Mouse (Mus musculus) erythroblast, embryonic 14.5 days (primary cell): ENCODE measurements around the gene Snap91. TPM values are rescaled to one million over a fixed set of nuclear protein-coding genes. Genes with fewer than 3 reads are reported as not detected.

Source experiments
- H3K27me3 ChIP-seq: 2 replicates; pipeline ENCODE4 v1.6.1; 2012; ENCODE audit warnings: inconsistent platforms; ENCODE audit not compliant: control insufficient read depth
- H3K36me3 ChIP-seq: 2 replicates; pipeline ENCODE4 v1.6.1; 2012; ENCODE audit warnings: mild to moderate bottlenecking, inconsistent platforms; ENCODE audit not compliant: control insufficient read depth
- H3K4me1 ChIP-seq: 2 replicates; pipeline ENCODE4 v1.6.1; 2012; ENCODE audit warnings: inconsistent platforms; ENCODE audit not compliant: control insufficient read depth
- H3K4me3 ChIP-seq: replicated peaks from 2 replicates; pipeline ENCODE3; 2012; ENCODE audit warnings: moderate library complexity, mild to moderate bottlenecking, inconsistent platforms
- H3K9me3 ChIP-seq: 2 replicates; pipeline ENCODE4 v1.6.1; 2012; ENCODE audit warnings: low read length, inconsistent platforms, mixed read lengths; ENCODE audit not compliant: control insufficient read depth
- GATA1 ChIP-seq: IDR thresholded peaks from 2 replicates; pipeline ENCODE4 v1.6.1; 2012; ENCODE audit warnings: low read length, inconsistent platforms, mixed read lengths
- TAL1 ChIP-seq: IDR thresholded peaks from 3 replicates; pipeline ENCODE4 v1.6.1; 2012; ENCODE audit warnings: low read length, inconsistent platforms, mixed read lengths
- polyA plus RNA-seq: library from polyadenylated mRNA; stranded (reverse); fragments of >175 nt; gene quantifications from 2 replicates; pipeline ENCODE4 v1.2.3, GENCODE M21; 2012

Snap91 gene
- polyA plus RNA-seq, 1 experiment = 0.01 TPM

DNA sequence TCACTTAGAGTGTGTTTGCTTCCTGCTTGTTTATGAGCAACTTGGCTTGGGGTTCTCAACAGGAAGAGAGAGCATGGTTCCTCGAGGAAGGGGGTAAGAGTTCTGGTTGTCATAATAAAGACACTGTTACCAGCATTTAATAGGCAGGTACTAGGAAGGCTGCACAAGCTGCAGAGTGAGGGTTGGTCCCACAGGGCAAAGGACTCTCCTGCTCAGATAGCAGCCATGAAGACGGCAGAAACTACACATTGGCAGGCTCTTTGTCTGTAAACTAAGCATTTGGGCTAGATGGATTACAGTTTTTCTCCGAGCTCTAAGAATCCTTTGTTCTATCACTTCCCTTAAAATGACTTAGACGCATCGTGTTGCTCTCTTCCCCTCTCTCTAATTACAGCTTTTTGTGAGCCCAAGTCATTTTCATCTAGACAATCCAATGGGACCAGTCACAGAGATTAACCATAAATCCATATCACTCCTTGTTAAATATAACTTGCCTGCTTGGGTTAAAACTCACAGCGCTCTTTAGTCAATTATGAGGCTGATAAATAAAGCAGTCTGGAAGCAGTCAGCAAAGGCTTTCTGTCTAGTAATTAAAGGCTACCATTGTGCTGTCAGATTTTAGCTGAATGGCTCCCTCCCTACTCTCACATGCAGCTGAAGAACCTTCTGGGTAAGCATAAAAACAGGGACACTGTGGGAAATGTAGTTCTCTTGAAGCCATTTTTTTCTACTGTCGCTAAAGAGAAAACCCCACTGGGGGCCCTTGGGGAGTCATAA is 154.7 kb downstream of the Snap91 start:
- Histone ChIP-seq H3K4me3 (no peak overlapping the region), H3K36me3 (no peaks in the 10 kb centered on the region), H3K27me3 (no peaks in the 10 kb centered on the region), H3K9me3 (no peaks in the 10 kb centered on the region), H3K4me1 (no peaks in the 10 kb centered on the region; the same call in 1 of the 2 replicates)
- TF ChIP-seq TAL1 = no peak

DNA sequence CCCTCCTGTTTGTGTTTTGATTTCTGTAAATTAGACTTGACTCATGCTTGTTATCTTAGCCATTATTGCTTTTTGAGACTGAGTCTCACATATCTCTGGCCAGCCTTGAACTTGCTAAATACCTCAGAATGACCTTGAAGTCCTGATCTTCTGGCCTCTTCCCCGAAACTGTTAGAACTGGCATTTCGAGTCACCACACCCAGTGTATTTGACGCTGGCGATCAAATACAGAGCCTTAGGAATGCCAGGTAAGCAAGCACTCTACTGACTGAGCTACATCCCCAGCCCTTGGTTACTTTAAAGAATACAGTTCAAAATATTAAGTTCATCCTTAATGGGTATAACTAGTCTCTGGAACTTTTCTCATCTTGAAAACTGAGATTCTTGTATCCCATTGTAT is 155.4 kb downstream of the Snap91 start:
- Histone ChIP-seq H3K4me1 (no peaks in the 10 kb centered on the region; the same call in 1 of the 2 replicates), H3K36me3 (no peaks in the 10 kb centered on the region), H3K4me3 (no peak overlapping the region), H3K9me3 (no peaks in the 10 kb centered on the region), H3K27me3 (no peaks in the 10 kb centered on the region)
- no peak for TF ChIP-seq GATA1
- no peak for TF ChIP-seq TAL1

DNA sequence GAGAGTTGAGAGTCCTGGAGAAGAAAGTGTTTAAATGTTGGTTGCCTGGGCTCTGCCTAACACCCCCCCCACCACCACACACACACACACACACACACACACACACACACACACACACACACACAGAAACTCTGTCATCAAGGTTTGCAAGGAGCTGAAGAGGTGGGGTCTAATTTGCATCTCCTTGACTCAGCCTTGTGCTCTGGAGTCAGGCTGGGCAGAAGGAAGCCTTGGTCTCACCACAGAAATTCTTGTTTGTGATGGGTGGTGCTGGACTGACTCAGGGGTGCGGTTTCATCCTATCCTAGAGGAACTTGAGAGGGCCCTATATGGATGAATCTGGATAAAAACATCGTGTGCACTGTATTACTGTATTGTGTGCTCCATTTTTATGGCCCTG is 159.7 kb downstream of the Snap91 start:
- H3K9me3 ChIP-seq = no peaks in the 10 kb centered on the region
- no peak overlapping the region for H3K4me3 ChIP-seq
- no peaks in the 10 kb centered on the region for H3K36me3 ChIP-seq
- TF ChIP-seq GATA1 (no peak), TAL1 (no peak)
- H3K4me1 ChIP-seq = no peaks in the 10 kb centered on the region
- no peaks in the 10 kb centered on the region for H3K27me3 ChIP-seq

DNA sequence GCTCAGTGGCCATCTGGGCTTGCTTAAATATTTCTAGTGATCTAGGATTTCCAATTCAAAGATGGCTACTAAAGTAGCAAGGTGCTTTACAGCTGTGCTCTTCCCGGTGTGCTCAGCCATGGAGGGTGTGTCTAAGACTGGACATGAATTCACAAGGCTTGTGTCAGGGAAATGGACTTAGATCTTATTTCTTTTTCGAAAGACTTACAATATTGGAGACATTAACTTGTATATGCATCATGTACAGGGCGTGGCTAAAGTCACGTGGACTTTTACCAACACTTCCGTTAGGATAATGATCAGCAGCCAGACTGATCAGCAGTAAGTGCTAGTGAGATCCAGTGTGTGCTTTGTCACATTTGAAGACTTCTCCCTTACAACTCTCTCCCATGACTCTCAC is 160.2 kb downstream of the Snap91 start:
- Histone ChIP-seq H3K36me3 (no peaks in the 10 kb centered on the region), H3K9me3 (no peaks in the 10 kb centered on the region), H3K27me3 (no peaks in the 10 kb centered on the region), H3K4me3 (no peak overlapping the region), H3K4me1 (no peaks in the 10 kb centered on the region)
- TF ChIP-seq GATA1 (no peak), TAL1 (no peak)

DNA sequence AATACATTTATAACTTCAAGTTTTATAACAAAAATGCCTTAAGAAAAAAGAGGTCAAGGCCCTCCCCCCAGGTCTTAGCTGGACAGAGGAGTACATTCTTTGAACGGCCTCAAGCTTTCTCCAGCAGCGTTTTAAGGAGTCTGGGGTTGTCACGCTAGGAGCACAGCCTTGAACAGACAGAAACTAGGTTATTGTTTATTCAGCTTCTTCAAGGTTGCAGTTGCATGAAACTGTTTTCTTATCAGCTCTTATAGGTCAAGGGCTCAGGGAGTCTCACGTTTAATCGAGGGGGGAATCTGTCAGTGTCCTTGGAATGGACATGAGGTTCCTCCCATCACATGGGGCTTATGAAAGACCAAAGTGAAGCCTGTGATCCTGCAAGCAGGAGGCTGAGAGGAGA is 163.3 kb downstream of the Snap91 start:
- Histone ChIP-seq H3K4me3 (no peak overlapping the region), H3K4me1 (no peaks in the 10 kb centered on the region), H3K9me3 (no peaks in the 10 kb centered on the region), H3K36me3 (no peaks in the 10 kb centered on the region), H3K27me3 (no peaks in the 10 kb centered on the region)
- TF ChIP-seq TAL1 (no peak), GATA1 (no peak)

DNA sequence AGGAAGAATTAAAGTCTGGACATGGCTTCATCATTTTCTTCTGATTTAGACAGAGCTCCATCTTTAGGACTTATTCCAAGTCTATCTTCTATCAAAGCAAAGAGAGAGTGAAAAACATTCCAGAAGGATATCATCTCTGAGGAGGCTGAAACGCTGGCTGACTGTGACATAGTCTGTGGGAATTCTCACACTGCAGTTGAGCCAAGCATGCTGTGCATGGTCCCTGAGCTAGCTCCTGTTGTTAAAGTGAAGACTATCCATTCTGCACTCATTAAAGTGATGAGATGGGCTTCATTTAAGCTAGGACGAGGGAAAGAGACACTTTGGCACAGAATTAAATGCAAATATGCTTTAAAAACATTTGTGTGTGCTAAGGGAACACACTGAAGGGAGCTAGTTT is 163.9 kb downstream of the Snap91 start:
- no peaks in the 10 kb centered on the region for H3K27me3 ChIP-seq
- no peak overlapping the region for H3K4me3 ChIP-seq
- H3K4me1 ChIP-seq = no peaks in the 10 kb centered on the region
- H3K9me3 ChIP-seq = no peaks in the 10 kb centered on the region
- H3K36me3 ChIP-seq = no peaks in the 10 kb centered on the region
- TF ChIP-seq TAL1 (no peak), GATA1 (no peak)

Other genes with a start within 250 kb of the Snap91 start
- 0.03 and 0.05 TPM in 2 replicates for gene Me1, start 184.7 kb downstream of the Snap91 start, polyA plus RNA-seq
- not detected in 2 replicates for gene Prss35, start 137.0 kb downstream of the Snap91 start, polyA plus RNA-seq
- not detected in 2 replicates for gene Ripply2, start 134.9 kb upstream of the Snap91 start, polyA plus RNA-seq
- 0.46 and 0.74 TPM in 2 replicates for gene Cyb5r4, start 141.4 kb upstream of the Snap91 start, polyA plus RNA-seq